In genomic region chr11:84828516-84829399, GRCm38 (mm10) we compare ENCODE assay signal across 8 mouse cellular contexts. TPM values are rescaled to one million over a fixed set of nuclear protein-coding genes. Genes with fewer than 3 reads are reported as not detected.
A peak's percentile ranks its signal among the peaks of the same experiment; 100 is the strongest.
DNase-seq lines count a peak whose midpoint lies in the region; ATAC-seq and TF ChIP-seq lines count a peak whose summit lies in the region.

Dhrs11 (minus strand) TSS chr11:84828994.

- under 1% methylated on average over 62 of the region's 62 CpGs for WGBS in lung, embryonic 16.5 days
- 2% methylated on average over 62 of the region's 62 CpGs for WGBS in thymus, adult 2 months

- H3K27ac ChIP-seq in lung, embryonic 16.5 days (ENCODE audit: low read length), result peak within 1 kb of the TSS; percentile 77
- no peak within 1 kb of the TSS for H3K27ac ChIP-seq in thymus, adult 2 months (ENCODE audit: control insufficient read depth, insufficient read depth, low read length)

- no peak for TF ChIP-seq CTCF in thymus, adult 2 months (IDR thresholded peaks at IDR 0.05; ENCODE audit: borderline replicate concordance, control insufficient read depth, extremely low read depth, insufficient read depth, low read length, poor library complexity)

- H3K9ac ChIP-seq in lung, embryonic 16.5 days (ENCODE audit: low read length), result peak within 1 kb of the TSS; percentile 88

- peak; percentile 47 for ATAC-seq in frontal cortex, adult (ENCODE audit: low TSS enrichment)
- ATAC-seq in hematopoietic stem cell, adult 5-6 weeks (replicated peaks in 1 of 2; ENCODE audit: insufficient read depth in 1 of 2, low FRiP score in 2 of 2, low TSS enrichment in 1 of 2, low read depth in 1 of 2, poor library complexity in 2 of 2, severe bottlenecking in 2 of 2), result peak; percentile 90 to 95
- peak; percentile 97 for ATAC-seq in lung, embryonic 16.5 days (ENCODE audit: low read depth)

- H3K4me3 ChIP-seq in lung, embryonic 16.5 days (ENCODE audit: low read length), result peak within 1 kb of the TSS; percentile 90
- H3K4me3 ChIP-seq in thymus, adult 2 months (ENCODE audit: control insufficient read depth, insufficient read depth, low read length), result peak within 1 kb of the TSS; percentile 53

- H3K36me3 ChIP-seq in lung, embryonic 16.5 days (ENCODE audit: control insufficient read depth, insufficient read depth, low read length), result peaks cover 14% of the 10 kb centered on the region
- H3K36me3 ChIP-seq in thymus, adult 2 months (ENCODE audit: control insufficient read depth, insufficient read depth, low read length), result peaks cover 26% of the 10 kb centered on the region

- peak within 1 kb of the TSS; percentile 95 for H3K4me2 ChIP-seq in lung, embryonic 16.5 days (ENCODE audit: low read depth, low read length)

- no peaks in the 10 kb centered on the region for H3K27me3 ChIP-seq in lung, embryonic 16.5 days (ENCODE audit: control insufficient read depth, insufficient read depth, low read depth, low read length)
- no peaks in the 10 kb centered on the region for H3K27me3 ChIP-seq in thymus, adult 2 months (ENCODE audit: control insufficient read depth, insufficient read depth, low read length)

- H3K9me3 ChIP-seq in lung, embryonic 16.5 days (ENCODE audit: control insufficient read depth, low read length), result no peaks in the 10 kb centered on the region

- no peak for TF ChIP-seq POLR2A in thymus, adult 2 months (IDR thresholded peaks at IDR 0.05; ENCODE audit: control insufficient read depth, extremely low read depth, insufficient read depth, low read length, poor library complexity)

- peak; percentile 92 for DNase-seq in MN1 (ENCODE audit: low spot score)
- DNase-seq in cerebellum, adult 9-10 months, result peak; percentile 91
- peak; percentile 46 for DNase-seq in layer of hippocampus, adult 9-10 months (ENCODE audit: low spot score)
- peak; percentile 91 for DNase-seq in ovary, adult 18-20 months (ENCODE audit: low spot score)
- peak; percentile 77 for DNase-seq in thymus, adult 2 months

- peaks cover 13% of the 10 kb centered on the region for H3K4me1 ChIP-seq in lung, embryonic 16.5 days (replicated peaks; ENCODE audit: control insufficient read depth, insufficient read depth, low read length)
- peaks cover 15% of the 10 kb centered on the region for H3K4me1 ChIP-seq in thymus, adult 2 months (replicated peaks; ENCODE audit: control insufficient read depth, insufficient read depth, low read length)

RNA-seq across cellular contexts. Expression of gene Dhrs11, which starts in this region (rescaled TPM):
- total RNA-seq in hematopoietic stem cell, adult 5-6 weeks (2017), result 21.3 and 22.0 TPM in 2 replicates
- 12.9 and 14.1 TPM in 2 replicates for polyA plus RNA-seq in lung, embryonic 16.5 days (2015; fragmentation: Nextera tagmentation; extraction: Ambion mirVana)
- 19.0 and 26.4 TPM in 2 replicates for polyA plus RNA-seq in thymus, adult 2 months (2012; rRNA removed)

Comparison
In these comparisons a context has a peak if more than half of its experiments do, and no peak if none do; other contexts are left out.
1. ATAC-seq: peak in every context shown above with its lines; median percentile 97 in lung, embryonic 16.5 days; 92 in hematopoietic stem cell, adult 5-6 weeks; 47 in frontal cortex, adult.